Mouse (Mus musculus): ENCODE measurements around the gene Ucp3. TPM values are rescaled to one million over a fixed set of nuclear protein-coding genes. Genes with fewer than 3 reads are reported as not detected.

Gene Ucp3
- polyA plus RNA-seq, 1 experiment: not detected

GRCm38 (mm10) chr7:100496791-100497190 lies 24.0 kb downstream of the Ucp3 start:
- no peak for TF ChIP-seq MYOD1 (IDR thresholded peaks at IDR 0.05; ENCODE audit: control insufficient read depth, insufficient read length, low read depth)
- no peak for TF ChIP-seq MAX (IDR thresholded peaks at IDR 0.05)
- no peak for TF ChIP-seq CEBPB (IDR thresholded peaks at IDR 0.05; ENCODE audit: low read depth)
- TF ChIP-seq FOSL1 (IDR thresholded peaks at IDR 0.05; ENCODE audit: insufficient read depth, low read length, poor library complexity, severe bottlenecking): no peak
- TF ChIP-seq CTCF (IDR thresholded peaks at IDR 0.05; ENCODE audit: control insufficient read depth, insufficient read depth, insufficient read length): no peak
- no peak for TF ChIP-seq MYOG (IDR thresholded peaks at IDR 0.05; ENCODE audit: control insufficient read depth, extremely low read depth, insufficient read length)
- TF ChIP-seq USF1 (IDR thresholded peaks at IDR 0.05; ENCODE audit: low read depth): no peak
- no peaks in the 10 kb centered on the region for H3K79me2 ChIP-seq (ENCODE audit: control insufficient read depth, insufficient read depth)
- no peak overlapping the region for H3K4me3 ChIP-seq (ENCODE audit: insufficient read depth, poor library complexity, severe bottlenecking)
- no peak overlapping the region for H3ac ChIP-seq (ENCODE audit: control insufficient read depth, insufficient read length, low read depth)
- no peaks in the 10 kb centered on the region for H3K79me3 ChIP-seq (ENCODE audit: low read depth)
- no peaks in the 10 kb centered on the region for H3K36me3 ChIP-seq (ENCODE audit: control insufficient read depth, insufficient read depth)
- H3K27me3 ChIP-seq (ENCODE audit: control insufficient read depth, insufficient read depth, insufficient read length): no peaks in the 10 kb centered on the region

GRCm38 (mm10) chr7:100497402-100497801 lies 24.6 kb downstream of the Ucp3 start:
- no peaks in the 10 kb centered on the region for H3K79me2 ChIP-seq (ENCODE audit: control insufficient read depth, insufficient read depth)
- no peak for TF ChIP-seq USF1 (IDR thresholded peaks at IDR 0.05; ENCODE audit: low read depth)
- no peak for TF ChIP-seq FOSL1 (IDR thresholded peaks at IDR 0.05; ENCODE audit: insufficient read depth, low read length, poor library complexity, severe bottlenecking)
- no peak for TF ChIP-seq MAX (IDR thresholded peaks at IDR 0.05)
- TF ChIP-seq MYOD1 (IDR thresholded peaks at IDR 0.05; ENCODE audit: control insufficient read depth, insufficient read length, low read depth): no peak
- TF ChIP-seq MYOG (IDR thresholded peaks at IDR 0.05; ENCODE audit: control insufficient read depth, extremely low read depth, insufficient read length): no peak
- no peak for TF ChIP-seq CEBPB (IDR thresholded peaks at IDR 0.05; ENCODE audit: low read depth)
- TF ChIP-seq CTCF (IDR thresholded peaks at IDR 0.05; ENCODE audit: control insufficient read depth, insufficient read depth, insufficient read length): no peak
- no peaks in the 10 kb centered on the region for H3K27me3 ChIP-seq (ENCODE audit: control insufficient read depth, insufficient read depth, insufficient read length)
- no peak overlapping the region for H3K4me3 ChIP-seq (ENCODE audit: insufficient read depth, poor library complexity, severe bottlenecking)
- no peak overlapping the region for H3ac ChIP-seq (ENCODE audit: control insufficient read depth, insufficient read length, low read depth)
- no peaks in the 10 kb centered on the region for H3K36me3 ChIP-seq (ENCODE audit: control insufficient read depth, insufficient read depth)
- H3K79me3 ChIP-seq (ENCODE audit: low read depth): no peaks in the 10 kb centered on the region

GRCm38 (mm10) chr7:100497982-100498381 lies 25.2 kb downstream of the Ucp3 start:
- TF ChIP-seq FOSL1 (IDR thresholded peaks at IDR 0.05; ENCODE audit: insufficient read depth, low read length, poor library complexity, severe bottlenecking) (no peak), CTCF (IDR thresholded peaks at IDR 0.05; ENCODE audit: control insufficient read depth, insufficient read depth, insufficient read length) (no peak), MYOG (IDR thresholded peaks at IDR 0.05; ENCODE audit: control insufficient read depth, extremely low read depth, insufficient read length) (no peak), CEBPB (IDR thresholded peaks at IDR 0.05; ENCODE audit: low read depth) (no peak), USF1 (IDR thresholded peaks at IDR 0.05; ENCODE audit: low read depth) (no peak), MYOD1 (IDR thresholded peaks at IDR 0.05; ENCODE audit: control insufficient read depth, insufficient read length, low read depth) (no peak), MAX (IDR thresholded peaks at IDR 0.05) (no peak)
- Histone ChIP-seq H3K79me3 (ENCODE audit: low read depth) (no peaks in the 10 kb centered on the region), H3ac (ENCODE audit: control insufficient read depth, insufficient read length, low read depth) (no peak overlapping the region), H3K27me3 (ENCODE audit: control insufficient read depth, insufficient read depth, insufficient read length) (no peaks in the 10 kb centered on the region), H3K79me2 (ENCODE audit: control insufficient read depth, insufficient read depth) (no peaks in the 10 kb centered on the region), H3K36me3 (ENCODE audit: control insufficient read depth, insufficient read depth) (no peaks in the 10 kb centered on the region), H3K4me3 (ENCODE audit: insufficient read depth, poor library complexity, severe bottlenecking) (no peak overlapping the region)

GRCm38 (mm10) chr7:100499465-100499864 lies 26.7 kb downstream of the Ucp3 start:
- TF ChIP-seq CEBPB (IDR thresholded peaks at IDR 0.05; ENCODE audit: low read depth) (no peak), MYOD1 (IDR thresholded peaks at IDR 0.05; ENCODE audit: control insufficient read depth, insufficient read length, low read depth) (no peak), MAX (IDR thresholded peaks at IDR 0.05) (no peak), MYOG (IDR thresholded peaks at IDR 0.05; ENCODE audit: control insufficient read depth, extremely low read depth, insufficient read length) (no peak), FOSL1 (IDR thresholded peaks at IDR 0.05; ENCODE audit: insufficient read depth, low read length, poor library complexity, severe bottlenecking) (no peak), CTCF (IDR thresholded peaks at IDR 0.05; ENCODE audit: control insufficient read depth, insufficient read depth, insufficient read length) (no peak), USF1 (IDR thresholded peaks at IDR 0.05; ENCODE audit: low read depth) (no peak)
- Histone ChIP-seq H3K36me3 (ENCODE audit: control insufficient read depth, insufficient read depth) (no peaks in the 10 kb centered on the region), H3K79me3 (ENCODE audit: low read depth) (no peaks in the 10 kb centered on the region), H3K4me3 (ENCODE audit: insufficient read depth, poor library complexity, severe bottlenecking) (no peak overlapping the region), H3K27me3 (ENCODE audit: control insufficient read depth, insufficient read depth, insufficient read length) (peaks cover 6% of the 10 kb centered on the region), H3ac (ENCODE audit: control insufficient read depth, insufficient read length, low read depth) (no peak overlapping the region), H3K79me2 (ENCODE audit: control insufficient read depth, insufficient read depth) (no peaks in the 10 kb centered on the region)

- TF ChIP-seq FOSL1 (IDR thresholded peaks at IDR 0.05; ENCODE audit: insufficient read depth, low read length, poor library complexity, severe bottlenecking): no peak
- TF ChIP-seq USF1 (IDR thresholded peaks at IDR 0.05; ENCODE audit: low read depth): no peak
- H3K27me3 ChIP-seq (ENCODE audit: control insufficient read depth, insufficient read depth, insufficient read length): peaks cover 6% of the 10 kb centered on the region
Observed at GRCm38 (mm10) chr7:100500276-100500977, 27.6 kb downstream of the Ucp3 start.

More at GRCm38 (mm10) chr7:100500276-100500977, 27.6 kb downstream of the Ucp3 start:
- Histone ChIP-seq H3K79me3 (ENCODE audit: low read depth) (no peaks in the 10 kb centered on the region), H3ac (ENCODE audit: control insufficient read depth, insufficient read length, low read depth) (no peak overlapping the region), H3K4me3 (ENCODE audit: insufficient read depth, poor library complexity, severe bottlenecking) (no peak overlapping the region), H3K79me2 (ENCODE audit: control insufficient read depth, insufficient read depth) (no peaks in the 10 kb centered on the region), H3K36me3 (ENCODE audit: control insufficient read depth, insufficient read depth) (no peaks in the 10 kb centered on the region)
